Mouse (Mus musculus): ENCODE results near the gene Gfpt2.
"Not testable (repeated sequence)": the region's sequence is repeated elsewhere in the genome, so short reads cannot be mapped to it uniquely, and the experiment has no call there.

Gfpt2 gene

DNA sequence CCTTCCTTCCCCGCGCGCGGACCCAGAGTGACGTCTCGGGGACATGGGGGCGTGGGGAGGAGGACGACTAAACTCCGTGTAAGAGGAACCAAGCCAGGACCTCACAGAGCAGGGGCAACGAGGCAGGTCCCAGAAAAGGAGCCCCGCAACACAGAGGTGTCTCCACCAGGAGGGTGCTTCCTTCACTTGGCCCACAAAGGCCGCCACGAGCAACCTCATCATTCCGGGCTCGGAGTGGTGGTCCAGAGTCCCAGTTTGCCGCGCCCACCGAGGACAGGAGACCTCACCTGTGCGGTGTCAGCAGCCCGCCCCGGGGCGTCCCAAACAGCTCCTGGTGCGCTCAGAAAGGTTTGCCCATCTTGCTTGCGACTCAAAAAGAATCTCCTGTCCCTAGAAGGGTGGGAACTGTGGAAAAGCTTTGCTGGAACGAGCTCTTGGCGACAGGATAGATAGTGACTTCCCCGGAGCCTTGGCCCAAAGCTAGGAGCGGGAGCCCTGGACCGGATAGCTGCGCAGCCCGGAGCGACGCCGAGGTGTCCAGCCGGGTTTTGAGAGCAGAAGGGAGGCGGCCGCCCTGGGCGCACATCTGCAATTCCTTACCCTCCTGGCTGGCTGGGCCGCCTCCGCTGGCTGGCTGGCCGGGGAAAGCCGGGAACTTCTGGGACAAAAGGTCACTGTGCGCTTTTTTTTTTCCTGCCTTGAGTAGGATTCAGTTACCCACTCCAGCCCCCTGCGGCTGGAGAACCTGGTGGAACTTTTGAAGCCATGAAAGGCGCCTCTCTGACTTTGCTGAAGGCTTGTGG lies 565 bp downstream of the Gfpt2 start:
- DNase-seq (ENCODE audit: low spot score): peak; percentile 36

DNA sequence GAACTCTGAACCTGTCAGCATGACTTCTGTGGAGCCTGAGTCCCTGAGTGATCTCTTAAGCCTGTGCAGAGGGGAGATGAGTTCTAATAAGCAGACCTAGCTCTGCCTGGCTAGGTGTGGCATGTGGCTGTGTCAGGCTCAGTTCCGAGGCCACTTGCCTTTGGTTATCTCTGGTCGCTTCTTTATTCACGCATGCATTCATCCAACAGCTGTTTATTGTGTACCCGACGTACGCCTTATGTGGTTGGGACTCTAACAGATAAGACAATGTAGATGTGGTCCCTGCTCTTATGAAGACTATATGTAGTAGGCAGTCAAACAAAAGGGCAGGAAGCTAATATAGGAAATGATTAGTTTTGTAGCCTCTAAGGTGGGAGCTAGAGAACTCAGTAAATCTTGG lies 5.0 kb downstream of the Gfpt2 start:
- no peak for DNase-seq (ENCODE audit: low spot score)

DNA sequence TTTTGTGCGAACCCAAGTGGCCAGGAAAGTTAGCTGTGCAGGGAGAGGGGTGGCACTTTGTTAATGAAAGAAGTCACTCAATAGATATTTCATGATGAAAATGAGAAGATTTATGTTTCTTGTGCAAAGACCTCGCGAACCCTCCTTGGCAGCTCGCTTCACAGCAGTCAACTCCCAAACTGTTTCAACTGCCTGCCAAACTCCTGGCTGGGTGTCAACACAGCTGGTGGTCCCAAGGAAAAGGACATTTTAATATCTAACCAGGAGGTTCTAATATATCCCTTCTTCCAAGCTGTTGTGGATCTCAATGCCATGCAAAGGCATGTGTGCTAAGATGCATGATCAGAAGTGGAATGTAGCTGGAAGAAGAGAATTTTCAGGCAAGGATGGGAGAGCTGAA lies 7.5 kb downstream of the Gfpt2 start:
- no peak for DNase-seq (ENCODE audit: low spot score)

DNA sequence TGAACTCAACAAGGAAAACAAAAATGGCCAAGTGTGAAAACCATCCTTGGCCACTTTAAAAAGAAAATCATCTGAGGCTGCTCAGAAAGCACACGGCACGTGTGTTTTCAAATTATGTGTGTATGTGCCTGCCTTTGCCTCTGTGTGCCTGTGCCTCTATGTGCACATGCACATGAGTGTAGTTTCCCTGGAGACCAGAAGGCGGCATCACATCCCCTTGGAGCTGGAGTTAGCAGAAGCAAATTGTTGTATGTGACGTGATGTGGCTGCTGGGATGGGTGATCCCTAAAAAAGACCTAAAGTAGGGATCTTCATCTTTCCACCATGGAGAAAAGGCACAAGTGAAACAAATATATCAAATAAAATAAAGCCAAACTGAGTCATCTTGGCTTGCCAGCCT lies 9.8 kb downstream of the Gfpt2 start:
- no peak for DNase-seq (ENCODE audit: low spot score)

DNA sequence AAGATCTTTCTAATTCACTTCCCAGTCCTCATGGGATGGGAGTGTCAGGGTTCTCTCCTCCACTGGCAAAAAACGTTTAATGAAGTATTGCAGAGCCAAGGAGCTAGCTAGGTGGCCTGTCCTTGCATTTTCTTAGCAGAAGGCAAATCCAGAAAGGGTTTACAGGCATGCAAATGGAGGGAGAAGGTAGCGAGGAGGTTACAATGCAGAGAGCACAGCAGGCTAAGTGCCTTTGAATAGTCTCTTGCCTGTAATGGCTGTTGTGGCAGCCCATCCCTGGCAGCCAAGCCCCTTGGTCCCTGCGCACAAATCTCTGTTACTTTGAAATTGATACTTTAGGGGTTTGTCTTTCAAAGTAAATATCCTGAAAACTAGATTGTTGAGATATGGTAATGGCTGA lies 12.2 kb downstream of the Gfpt2 start:
- DNase-seq (ENCODE audit: low spot score): no peak

DNA sequence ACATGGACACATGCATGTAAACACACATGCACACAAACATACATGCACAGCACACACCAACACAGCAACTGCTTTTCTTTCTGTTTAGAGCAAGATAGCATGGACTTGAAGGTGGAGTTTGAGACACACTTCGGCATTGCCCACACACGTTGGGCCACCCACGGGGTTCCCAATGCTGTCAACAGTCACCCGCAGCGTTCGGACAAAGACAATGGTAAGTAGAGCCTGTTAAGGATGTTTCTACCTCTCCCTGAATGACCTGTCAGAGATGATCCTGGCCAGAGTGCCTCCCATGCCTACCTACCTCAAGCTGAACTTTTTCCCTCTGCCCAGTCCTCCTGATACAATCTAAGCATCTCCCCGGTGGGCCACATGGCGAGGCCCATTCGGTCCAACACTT lies 15.0 kb downstream of the Gfpt2 start:
- no peak for DNase-seq (ENCODE audit: low spot score)

DNA sequence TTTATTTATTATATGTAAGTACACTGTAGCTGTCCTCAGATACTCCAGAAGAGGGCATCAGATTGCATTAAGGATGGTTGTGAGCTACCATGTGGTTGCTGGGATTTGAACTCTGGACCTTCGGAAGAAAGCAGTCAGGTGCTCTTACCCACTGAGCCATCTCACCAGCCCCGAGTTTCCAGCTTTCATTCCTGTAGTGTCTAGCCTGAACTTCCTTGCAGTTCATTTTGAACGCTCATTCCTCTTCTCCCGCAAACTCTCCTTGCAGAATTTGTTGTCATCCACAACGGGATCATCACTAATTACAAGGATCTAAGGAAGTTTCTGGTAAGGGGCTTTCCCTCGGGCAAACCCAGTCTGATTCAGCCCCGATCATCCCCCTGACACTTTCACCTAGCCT lies 16.7 kb downstream of the Gfpt2 start:
- DNase-seq (ENCODE audit: low spot score): not testable (repeated sequence)

DNA sequence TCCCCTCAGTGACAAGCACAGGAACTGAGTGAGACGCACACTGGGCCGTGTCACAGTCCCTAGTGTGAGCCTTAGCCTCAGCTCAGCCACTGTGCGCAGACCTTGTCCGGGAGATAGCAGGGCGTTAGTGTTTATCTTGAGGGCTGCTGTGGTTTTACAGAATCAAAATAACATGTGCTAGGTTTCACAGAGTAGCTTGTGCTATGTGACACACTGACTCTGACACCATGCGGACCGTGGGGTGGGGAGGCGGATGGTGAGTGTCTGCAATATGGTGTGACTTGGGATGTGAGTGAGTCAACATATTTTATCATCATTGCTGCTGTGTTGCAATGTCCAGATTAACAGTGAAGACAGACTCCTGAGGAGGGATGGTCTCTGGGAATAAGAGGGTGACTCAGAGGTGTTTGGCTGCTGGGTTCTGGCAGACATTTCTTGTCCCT lies 17.1 kb downstream of the Gfpt2 start:
- DNase-seq (ENCODE audit: low spot score): peak; percentile 42

DNA sequence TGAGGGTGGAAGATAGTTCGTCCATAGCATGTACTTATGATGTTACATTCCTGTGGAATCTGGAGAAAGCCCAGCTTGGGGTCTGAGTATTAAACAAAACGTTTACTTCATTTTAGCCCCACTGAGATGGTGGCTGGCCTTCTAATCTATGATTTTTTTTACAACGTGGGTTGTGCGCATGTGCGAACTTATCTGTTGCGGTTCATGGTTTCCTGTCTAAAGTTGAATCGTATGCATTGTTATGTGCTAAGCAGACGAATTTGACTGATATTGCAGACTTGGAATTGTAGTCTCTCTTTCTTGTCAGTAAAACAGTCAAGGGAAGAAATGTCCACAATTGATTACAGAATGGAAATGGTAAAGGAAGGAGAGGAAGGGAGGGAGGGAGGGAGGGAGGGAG lies 17.9 kb downstream of the Gfpt2 start:
- no peak for DNase-seq (ENCODE audit: low spot score)

DNA sequence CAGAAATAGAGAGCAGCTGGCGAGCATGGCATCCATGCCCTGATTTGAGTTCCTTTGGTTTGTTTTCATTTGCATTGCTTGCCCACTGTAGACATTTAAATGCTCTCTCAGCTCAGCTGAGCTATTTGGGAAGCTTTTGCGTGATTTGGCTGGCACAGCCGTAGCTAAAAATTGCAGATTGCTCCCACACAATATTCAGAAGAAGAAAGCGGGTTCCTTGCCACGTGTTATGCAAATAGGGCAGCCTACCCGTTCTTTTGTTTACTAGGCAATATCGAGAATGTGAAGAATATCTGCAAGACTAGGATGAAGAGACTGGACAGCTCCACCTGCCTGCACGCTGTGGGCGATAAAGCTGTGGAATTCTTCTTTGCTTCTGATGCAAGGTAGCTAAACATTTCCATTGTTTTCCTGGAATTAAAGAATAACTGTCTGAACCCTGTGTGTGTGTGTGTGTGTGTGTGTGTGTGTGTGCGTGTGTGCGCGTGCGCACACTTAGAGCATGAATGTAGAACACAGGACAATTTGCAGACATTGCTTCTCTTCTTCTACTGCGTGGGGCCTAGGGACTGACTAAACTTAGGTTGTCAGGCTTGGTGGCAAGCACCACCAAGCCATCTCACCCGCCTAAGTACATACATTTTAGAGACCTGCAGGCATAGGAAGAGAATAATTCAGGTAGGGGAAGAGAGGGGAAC lies 25.0 kb downstream of the Gfpt2 start:
- no peak for DNase-seq (ENCODE audit: low spot score)

DNA sequence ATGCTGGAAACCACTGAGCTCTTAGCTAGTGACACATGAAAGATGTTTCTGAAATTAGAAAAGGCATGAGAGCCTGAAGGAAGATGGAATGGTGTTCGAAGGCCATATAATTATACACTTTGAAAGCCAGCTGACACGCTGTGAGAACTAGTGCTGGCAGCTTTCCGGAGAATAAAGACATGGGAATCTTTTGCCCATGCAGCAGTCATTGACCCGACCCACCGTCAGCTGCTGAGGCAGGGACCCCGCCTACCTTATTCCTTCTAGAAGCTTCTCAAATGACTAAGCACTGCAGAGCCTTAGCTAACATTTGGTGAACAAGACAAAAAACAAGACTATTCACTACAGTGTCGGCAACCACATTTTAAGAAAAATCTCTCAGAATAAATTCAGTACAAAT lies 25.7 kb downstream of the Gfpt2 start:
- no peak for DNase-seq (ENCODE audit: low spot score)

DNA sequence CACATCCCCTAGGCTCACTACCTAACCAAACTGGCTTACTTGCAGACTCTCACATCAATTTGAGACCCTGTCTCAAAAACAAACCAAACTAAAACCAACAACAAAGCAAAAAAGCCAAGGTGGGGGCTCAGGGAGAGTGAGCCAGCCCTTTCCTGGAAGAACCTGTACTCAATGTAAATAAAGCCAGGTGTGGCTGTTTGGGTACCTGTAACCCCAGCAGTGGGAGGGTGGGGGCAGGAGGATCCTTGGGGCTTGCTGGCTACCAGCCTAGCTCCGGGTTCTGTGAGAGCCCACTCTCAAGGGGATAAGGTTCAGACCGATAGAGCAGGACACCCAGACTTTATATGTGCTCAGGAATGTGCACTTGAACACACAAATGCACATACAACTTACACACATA lies 26.9 kb downstream of the Gfpt2 start:
- DNase-seq (ENCODE audit: low spot score): no peak

DNA sequence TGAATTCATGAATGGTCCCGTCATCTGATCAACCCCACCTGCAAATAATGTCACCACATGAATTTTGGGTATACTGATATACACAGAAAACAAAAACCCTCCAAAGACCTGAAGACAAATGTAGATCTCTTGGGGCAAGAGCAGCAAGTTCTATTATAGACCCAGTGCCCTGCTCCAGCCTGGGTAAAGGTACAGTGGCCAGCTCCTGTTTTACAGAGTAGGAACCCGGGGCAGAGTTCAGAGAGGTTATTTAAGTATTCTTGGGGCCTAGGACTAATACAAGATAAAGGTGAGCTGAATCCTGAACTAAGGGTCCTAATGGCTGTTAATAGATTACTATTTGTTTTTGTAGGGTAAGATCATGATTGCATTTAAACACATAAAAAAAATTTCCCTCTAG lies 27.6 kb downstream of the Gfpt2 start:
- no peak for DNase-seq (ENCODE audit: low spot score)

DNA sequence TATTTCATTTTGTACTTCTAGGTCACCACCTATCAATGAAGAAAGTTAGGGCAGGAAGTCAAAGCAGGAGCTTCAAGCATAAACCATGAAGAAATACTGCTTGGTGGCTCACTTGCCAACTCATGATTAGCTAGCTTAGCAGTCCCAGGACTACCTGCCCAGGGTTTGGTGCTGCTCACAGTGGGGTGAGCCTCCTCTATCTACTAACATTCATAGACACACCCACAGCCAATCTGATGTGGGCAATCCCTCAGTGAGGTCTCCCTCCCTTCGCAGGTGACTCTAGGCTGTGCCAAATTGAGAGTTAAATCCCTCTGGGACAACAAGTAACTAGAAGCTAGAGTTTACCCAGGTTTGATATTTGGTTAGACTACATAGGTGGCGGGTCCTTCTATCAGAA lies 28.4 kb downstream of the Gfpt2 start:
- no peak for DNase-seq (ENCODE audit: low spot score)

DNA sequence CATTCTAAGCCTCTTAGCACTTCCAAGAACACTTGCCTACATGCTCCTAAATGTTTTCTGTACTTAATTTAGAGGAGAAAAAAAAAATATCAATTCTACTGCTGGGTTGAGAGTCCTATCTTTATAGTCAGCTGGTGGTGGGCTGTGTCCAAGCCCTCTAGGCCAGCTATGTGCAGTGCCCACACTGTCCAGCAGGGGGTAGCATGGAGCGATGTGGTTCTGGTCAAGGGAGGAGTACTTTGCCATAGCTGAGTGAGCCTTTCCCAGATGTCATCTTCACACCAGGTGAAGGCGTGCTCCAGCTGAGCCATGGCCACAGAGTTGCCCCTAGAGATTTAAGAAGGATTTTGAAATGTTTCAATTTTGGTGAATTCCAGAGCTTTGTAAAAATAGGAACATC lies 30.9 kb downstream of the Gfpt2 start:
- DNase-seq (ENCODE audit: low spot score): peak; percentile 70

DNA sequence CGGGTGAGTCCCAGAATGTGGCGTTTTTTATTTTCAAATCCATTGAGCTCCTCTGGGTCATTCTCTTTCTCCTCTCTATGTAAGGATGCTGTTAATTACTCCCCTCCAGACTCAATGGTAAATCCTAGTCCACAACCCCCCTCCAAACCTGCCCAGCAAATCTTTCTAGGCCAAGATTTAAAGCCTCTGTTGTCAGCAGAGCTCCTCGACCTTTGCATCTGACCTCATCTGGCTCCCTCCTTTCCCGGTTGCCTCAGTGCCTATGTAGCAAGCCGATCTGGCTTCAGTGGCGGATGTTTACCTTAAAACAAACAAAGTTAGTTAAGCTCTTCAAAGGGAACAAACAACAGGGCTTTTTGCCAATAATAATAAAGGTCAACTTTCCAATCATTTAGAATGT lies 33.3 kb downstream of the Gfpt2 start:
- DNase-seq (ENCODE audit: low spot score): no peak

DNA sequence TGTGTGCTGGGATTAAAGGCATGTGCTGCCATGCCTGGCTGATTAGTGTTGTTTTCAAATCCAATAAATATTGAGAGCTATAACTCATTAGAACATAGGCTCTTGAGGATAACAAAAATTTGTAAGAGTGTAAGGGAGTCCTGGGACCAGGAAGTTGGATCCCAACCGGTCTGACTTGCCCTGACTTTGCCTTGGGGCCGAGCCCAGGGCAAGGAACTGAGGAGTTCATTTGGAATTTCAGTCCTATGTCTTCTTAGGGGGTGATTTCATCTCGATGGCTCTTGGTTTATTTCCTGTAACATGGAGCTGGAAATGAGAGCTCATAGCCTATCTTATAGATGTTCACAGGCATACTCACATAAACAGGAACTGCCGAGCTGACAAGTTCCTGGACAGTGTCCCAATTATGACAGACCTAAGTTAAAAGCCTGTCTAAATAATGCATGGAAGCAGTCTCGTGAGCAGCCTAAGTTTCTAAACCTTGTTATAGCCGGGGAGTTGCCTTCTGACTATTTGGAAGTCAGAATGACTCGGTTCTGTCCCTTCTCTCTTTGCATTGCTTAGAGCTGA lies 35.3 kb downstream of the Gfpt2 start:
- no peak for DNase-seq (ENCODE audit: low spot score)

DNA sequence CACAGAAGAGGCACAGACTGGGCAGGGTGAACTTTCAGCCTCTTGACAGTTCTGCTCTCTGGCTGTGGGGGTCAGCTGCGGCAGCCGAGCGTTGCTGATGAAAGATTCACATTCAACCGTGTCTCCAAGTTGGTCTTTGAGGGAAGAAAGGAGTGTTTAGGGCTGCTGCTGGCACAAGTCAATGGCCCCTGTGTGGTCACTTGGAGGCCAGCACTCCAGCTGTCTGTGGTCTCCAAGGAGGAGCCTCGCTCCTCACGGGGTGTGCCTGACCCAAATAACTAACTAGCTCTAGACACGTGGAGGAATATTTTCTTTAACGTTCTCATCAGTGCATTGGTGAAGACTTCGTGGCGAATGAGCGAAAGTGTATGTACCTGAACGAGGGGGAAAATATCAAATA lies 38.0 kb downstream of the Gfpt2 start:
- DNase-seq (ENCODE audit: low spot score): no peak

DNA sequence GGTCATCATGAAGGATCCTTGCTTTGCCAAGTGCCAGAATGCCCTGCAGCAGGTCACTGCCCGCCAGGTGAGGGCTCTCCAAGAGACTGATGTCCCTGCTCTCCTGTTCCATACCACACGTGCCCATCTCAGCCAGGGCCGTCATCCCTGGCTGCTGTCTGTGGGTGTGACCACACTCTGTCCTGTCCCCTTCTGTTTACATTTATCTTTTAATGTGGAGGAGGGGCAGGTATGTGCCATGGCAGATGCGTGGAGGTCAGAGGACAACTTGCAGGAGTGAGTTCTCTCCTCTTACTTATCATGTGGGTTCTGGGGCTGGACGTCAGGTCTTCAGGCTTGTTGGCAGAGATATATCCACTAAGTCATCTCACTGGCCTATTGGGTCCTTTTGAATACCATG lies 39.0 kb downstream of the Gfpt2 start:
- no peak for DNase-seq (ENCODE audit: low spot score)

DNA sequence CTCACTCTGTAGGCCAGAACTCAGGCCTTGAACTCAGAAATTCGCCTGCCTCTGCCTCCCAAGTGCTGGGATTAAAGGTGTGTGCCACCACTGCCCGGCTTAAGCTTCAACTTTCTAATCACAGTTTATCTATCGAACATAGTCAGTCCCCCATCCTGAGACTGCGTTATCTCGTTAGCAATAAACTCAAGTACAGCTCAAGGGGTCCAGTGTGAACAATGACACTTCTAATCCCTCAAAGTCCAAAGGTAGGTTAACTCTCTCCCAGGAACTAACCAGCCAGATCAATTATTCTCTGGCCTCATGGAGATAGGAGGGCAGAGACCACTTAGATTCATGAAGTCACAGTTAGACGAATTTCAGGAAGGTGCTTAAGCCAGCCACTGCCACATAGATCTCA lies 40.3 kb downstream of the Gfpt2 start:
- no peak for DNase-seq (ENCODE audit: low spot score)

DNA sequence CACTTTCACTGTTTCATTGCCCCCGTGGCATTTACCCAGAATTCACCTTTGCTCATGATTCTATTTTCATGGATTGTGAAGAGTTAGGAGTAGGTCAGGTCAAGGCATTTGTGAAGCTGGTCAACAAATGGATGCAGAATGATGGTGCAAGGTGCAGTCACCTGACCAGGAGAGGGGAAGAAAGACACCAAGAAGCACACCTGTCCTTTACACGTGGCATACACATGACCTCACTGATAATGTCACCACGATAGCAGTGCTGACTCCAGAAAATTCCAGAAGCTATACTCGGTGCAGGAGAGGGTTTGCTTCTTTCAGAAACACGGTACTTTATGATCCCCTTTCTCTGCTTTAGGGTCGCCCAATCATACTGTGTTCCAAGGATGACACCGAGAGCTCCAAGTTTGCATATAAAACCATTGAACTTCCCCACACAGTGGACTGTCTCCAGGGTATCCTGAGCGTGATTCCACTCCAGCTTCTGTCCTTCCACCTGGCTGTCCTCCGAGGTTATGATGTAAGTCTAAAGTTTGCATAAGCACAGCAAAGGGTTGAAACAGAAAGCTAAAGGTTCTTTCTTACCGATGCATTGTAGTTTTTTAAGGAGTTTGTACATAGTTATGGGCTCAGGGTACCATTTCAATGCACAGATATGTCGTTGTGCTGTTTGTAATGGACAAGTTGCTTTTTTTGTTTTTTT lies 41.4 kb downstream of the Gfpt2 start:
- DNase-seq (ENCODE audit: low spot score): no peak

DNA sequence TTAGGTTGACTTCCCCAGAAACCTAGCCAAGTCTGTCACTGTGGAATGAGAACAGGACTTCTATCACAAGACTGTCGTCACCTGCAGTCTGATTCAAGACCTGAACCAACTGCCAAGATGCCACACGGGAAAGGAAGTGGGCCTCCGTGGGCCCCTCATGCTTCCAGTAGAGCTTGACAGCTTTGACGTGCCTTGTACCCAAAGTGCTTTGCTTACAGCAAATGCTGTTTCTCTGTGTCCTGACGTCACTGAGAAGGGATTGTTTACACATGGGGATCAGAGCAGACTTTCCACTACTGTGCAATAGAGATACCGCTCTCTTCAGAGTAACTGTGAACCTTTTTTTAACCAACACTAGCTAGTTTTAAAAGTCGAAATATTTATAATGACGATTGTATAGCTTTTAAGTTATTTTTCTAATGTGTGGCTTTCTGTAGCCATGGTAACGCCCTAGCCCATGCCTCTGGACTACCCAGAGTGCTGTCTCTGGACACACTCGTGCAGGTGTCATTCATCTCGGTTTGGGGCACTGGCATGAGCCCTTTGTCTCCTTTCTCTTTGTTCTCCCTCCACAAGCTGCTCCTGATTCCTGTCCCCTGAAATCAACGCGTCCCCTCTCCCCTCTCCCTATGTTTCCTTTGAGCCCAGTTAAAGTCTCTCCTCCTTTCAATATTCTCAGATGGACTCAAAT lies 43.9 kb downstream of the Gfpt2 start:
- no peak for DNase-seq (ENCODE audit: low spot score)
